Mouse (Mus musculus) megakaryocyte, embryonic 14.5 days (primary cell): ENCODE data around the gene Spats1.

Experiments
- FLI1 ChIP-seq: IDR thresholded peaks from 2 replicates; pipeline ENCODE4 v1.6.1; 2012; ENCODE audit warnings: low read length, inconsistent platforms, mixed read lengths
- GATA1 ChIP-seq: IDR thresholded peaks from 3 replicates; pipeline ENCODE4 v1.6.1; 2012; ENCODE audit warnings: mixed read lengths, low read length, inconsistent platforms, borderline replicate concordance

GRCm38 (mm10) chr17:45432007-45432406 lies 43.2 kb downstream of the Spats1 start:
- TF ChIP-seq GATA1, result no peak
- TF ChIP-seq FLI1, result no peak
